Mouse (Mus musculus): ENCODE results near the gene Cpa2.

Cpa2 gene

DNA sequence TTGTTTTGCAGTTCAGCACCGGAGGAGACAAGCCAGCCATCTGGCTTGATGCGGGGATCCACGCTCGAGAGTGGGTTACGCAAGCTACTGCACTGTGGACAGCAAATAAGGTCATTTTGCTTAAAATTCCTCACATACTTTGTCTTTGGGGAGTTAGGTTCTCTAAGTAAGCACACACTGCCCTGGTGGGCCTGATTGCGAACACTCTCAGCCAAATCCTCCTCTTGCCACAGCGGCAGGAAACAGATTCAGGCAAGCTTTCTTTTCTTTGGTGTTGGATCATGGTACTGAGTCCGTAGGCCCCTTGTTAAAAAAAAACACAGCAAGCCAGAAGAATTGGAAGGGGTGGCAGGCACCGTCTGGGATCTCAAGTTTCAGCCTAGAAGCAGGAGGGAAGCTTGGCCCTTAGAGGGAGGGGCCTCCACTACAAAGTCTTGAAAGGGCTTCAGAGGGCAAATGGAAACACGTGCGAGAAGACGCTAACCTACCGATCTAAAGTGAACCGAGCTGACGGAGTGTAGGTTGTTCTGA is 7.9 kb downstream of the Cpa2 start:
- DNase-seq, result no peak

DNA sequence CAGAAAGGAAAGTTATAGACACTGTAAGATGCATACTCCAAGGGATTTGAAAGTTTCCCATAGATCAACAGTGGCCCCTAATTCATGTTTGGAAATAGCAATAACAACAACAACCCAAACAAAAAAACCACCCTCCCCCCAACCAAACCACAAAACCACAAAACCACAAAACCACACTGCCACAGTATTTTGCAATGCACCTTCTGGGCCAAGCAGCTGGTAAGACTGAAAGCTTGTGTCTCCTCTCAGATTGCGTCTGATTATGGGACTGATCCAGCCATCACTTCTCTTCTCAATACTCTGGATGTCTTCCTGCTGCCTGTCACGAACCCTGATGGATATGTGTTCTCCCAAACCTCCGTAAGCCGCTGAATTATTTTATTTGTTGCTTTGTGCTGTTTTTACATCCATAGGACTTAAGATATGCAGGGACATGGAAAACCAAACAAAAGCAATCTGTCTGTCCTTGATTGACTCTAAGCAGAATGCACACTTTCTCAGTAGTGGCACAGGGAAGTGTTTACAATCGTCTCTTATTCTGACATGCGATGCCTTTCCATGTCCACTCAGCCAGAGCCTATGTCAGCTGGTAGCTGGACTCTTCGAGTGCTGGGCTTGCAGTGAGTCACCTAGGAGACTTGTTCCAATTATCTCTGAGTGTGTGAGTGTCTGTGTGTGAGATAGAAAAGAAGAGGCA is 9.3 kb downstream of the Cpa2 start:
- DNase-seq, result no peak

GRCm38 (mm10) chr6:30551193-30551515 is 9.8 kb downstream of the Cpa2 start:
- no peak for DNase-seq

- no peak for DNase-seq
These were observed 10.5 kb downstream of the Cpa2 start for GRCm38 (mm10) chr6:30551644-30552580.

DNA sequence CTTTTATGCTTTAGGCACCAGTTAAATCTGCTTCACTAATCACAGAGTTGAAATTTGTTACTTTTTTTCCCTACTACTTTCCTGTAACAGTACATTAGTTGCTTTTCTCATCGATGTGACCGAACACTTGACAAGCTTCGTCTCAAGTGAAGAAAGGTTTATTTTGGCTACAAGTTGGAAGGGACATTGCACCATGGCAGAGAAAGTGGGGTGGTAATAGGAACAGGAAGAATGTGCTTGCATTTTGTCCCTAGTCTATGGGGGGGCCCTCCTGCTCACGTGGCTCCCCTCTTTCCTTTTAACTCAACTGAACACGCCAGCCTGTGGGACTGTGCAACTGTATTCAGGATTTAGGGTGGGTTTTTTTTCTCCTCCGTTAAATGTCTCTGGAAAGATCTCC is 11.2 kb downstream of the Cpa2 start:
- no peak for DNase-seq

DNA sequence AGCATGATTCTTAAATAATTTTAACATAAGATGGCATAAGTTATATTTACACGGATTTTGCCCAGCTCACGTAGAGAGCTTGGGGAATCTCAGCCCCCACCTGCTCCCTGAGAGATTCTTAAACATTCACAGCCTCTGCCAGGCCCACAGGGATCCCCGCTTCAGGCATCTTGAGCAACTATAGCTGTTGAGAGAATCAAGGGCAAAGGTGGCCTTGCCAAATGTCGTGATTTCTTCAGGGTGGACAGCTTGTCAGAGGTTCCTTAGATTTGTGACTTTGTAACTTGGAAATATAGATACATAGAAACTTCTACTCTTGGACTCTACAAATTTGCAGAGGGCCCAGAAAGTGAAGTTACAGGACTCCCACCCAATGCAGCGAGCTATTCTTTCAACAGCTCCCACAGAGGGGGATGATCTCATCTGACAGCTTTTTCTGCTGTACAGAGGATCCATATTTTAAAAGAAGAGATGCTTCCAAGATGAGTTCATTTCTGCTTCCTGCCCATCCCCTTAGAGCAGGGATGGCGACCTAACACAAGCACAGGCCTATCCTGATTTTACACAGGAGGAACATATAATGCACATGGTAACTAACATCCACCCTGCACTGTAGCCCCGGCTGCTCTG is 12.1 kb downstream of the Cpa2 start:
- no peak for DNase-seq

DNA sequence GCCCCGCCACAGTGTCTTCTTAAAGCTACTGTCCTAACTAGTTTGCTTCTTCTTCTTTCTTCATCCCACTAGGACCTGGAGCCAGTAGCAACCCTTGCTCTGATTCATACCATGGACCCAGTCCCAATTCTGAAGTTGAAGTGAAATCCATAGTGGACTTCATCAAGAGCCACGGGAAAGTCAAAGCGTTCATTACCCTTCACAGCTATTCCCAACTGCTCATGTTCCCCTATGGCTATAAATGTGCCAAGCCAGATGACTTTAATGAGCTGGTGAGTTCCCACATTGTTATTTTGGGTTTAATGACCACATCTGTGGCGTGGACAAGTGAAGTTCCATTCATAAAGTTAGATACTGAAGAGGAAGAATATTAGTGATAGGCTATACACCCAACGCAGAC is 12.7 kb downstream of the Cpa2 start:
- no peak for DNase-seq

- DNase-seq, result no peak
These were observed 13.3 kb downstream of the Cpa2 start for GRCm38 (mm10) chr6:30554621-30555170.

- no peak for DNase-seq
These were observed 14.7 kb downstream of the Cpa2 start for GRCm38 (mm10) chr6:30556080-30556479.

GRCm38 (mm10) chr6:30559726-30560125 is 18.3 kb downstream of the Cpa2 start:
- no peak for DNase-seq

GRCm38 (mm10) chr6:30562132-30562531 is 20.8 kb downstream of the Cpa2 start:
- DNase-seq, result no peak

DNA sequence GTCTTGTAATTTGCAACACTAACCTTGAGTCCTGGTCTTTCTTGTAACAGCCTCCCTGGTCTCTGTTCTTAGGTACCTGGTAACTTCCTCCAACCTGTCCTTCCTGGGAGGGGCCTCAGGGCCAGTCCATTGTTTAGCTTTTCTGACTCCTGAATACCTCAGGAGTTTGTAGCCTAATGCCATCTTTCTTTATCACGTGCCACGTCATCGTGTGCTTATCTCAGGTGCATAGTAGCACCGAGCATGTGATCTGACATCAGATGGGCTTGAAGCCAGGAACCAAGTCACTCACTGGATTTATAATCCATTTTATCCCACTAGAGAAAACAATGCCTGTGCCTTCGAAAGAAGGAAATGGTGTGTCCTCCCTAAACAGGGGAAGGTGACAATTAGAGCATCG is 22.2 kb downstream of the Cpa2 start:
- no peak for DNase-seq

DNA sequence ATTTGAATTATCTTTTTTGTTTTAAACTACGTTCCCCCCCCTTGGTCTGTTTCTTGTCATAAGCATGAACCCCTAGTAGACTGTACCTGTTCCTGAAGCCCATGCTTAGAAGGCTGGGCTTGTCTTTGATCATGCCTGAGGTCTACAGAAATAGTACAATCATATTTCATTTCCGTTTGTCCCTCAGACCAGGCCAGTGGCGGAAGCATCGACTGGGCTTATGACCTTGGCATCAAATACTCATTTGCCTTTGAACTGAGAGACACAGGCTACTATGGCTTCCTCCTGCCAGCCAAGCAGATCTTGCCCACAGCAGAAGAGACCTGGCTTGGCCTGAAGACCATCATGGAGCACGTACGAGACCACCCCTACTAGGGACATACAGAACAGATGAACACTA is 22.7 kb downstream of the Cpa2 start:
- DNase-seq, result no peak

DNA sequence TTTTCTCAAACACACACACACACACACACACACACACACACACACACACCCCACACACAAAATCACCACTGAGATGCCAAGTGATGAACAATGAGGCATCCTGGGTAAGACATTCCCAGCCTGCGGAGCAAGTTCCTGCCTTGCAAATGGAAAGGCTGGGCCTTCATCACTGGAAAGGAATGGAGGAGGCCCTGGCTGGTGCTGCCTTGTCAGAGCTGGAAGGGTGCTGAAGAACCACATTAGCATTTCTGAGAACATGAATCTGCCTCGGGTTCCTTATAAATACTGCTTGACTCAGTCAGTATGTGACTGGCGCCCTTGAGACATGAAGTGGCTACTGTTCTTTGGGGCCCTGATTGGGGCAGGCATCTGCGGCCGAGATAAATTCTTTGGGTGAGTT is 26.7 kb downstream of the Cpa2 start, which contains the start of gene Cpa4:
Gene Cpa4 (plus strand): TSS at position 301 of the 400 bp plus-strand sequence.
- DNase-seq, result no peak

- DNase-seq, result no peak
These were observed 27.9 kb downstream of the Cpa2 start for GRCm38 (mm10) chr6:30569331-30569730.

GRCm38 (mm10) chr6:30570012-30570411 is 28.6 kb downstream of the Cpa2 start:
- DNase-seq, result no peak

DNA sequence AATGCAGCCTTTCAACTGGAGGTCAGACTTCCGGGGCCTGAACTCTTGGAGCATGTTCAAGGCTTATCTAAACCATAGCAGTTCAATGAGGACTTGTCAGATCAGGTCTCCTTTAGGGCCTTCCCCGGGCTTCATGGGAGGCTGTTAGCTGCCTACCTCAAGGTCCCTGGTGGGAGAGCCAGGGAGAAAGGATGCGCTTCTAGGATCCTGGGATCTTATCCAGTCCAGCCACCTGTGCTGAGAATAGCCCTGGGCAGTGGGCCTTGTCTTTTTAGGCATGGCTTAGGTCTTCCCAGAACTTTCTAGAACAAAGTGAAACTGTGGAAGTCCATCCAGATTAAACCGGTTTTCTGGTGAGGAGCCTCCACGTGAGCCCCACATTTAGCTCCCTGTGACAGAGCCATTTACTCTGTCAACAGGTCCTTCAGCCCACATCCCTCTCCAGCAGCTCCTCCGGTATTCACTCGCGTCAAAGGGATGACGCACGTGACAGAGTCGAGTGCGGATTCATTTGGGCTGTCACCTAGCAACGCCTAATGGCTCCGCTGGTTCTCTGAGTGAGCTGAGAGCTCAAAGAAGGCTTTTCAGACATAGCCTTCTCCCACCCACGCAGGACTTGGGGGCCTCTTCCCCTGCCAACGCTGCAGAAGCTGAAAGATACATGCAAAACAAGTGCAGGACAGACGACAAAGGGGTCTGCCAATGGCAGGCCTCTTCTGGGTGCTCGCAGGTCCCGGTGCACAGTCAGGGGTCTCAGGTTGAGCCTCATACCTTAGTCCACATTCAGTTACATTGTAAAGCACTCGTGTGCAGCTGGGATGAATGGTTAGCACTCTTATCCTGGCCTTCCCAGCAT is 31.3 kb downstream of the Cpa2 start:
- no peak for DNase-seq

DNA sequence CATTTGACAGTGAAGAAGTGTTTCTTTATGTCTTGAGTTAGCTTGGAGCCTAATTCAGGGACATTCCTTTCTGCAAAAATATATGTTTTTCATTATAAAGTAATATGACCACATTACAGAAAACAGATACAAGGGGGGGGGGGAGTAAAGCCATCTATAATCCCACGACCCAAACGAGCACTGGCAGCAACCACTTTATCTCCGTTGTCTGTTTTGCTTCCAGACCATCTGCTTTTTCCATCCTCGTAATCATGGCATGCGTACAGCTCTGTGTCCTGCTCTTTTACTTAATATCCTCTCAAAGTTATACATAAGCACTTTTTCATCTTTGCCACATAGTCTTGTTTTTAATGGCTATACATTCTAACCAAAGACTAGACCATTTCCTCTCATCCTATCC is 32.0 kb downstream of the Cpa2 start:
- DNase-seq, result no peak

DNA sequence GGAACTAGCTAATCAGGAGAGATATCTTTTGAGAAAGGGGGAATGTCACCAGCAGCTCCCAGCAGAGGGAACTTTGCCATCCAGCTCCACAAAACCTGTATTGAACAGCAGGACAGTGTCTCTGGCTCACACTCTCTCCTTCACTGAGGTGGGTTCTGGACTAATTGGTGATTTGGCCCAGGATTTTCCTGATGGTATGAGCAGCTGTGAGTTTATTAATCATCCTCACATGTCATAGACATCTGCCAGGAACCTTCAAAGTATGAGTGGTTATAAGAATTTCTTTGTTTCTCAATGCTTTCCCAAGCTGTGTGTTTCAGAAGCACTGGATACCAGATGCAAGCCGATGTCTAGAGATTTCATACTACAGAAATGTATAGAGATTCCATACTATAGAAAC is 33.6 kb downstream of the Cpa2 start:
- no peak for DNase-seq

DNA sequence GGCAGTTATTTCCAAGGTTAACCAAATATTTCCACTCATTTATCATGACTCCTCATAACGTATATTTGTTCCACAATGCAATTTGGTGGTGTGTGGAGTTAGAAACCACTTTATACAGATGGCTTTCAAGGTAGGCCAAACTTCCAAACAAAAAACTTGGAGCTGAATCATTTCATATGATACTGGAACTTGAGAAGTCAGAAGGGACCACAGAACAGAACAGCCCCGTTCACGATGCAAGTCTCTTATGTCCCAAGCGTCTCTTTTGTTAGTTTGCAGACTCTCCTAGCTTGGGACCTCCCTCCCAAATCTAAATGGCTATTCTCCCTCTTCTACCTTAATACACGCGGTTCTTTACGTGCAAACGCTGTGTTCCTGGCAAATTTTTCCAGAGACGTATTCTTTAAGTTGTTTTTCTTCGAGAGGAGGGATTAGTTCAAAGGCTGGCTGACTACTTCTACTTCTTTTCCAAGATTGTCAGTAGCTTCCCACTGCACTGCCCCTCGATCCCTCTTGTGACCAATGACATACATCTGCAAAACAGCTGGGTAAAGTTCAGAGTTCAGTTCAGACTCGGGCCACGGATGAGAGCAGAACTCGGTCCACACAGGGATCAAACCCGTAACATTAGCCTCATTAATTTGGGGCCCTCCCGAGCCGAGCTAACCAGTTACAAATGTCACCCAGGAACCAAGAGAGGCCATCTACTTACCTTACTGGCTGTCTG is 35.3 kb downstream of the Cpa2 start:
- peak; percentile 9 for DNase-seq
